Mouse (Mus musculus) testis, adult 2 months (tissue): ENCODE data around the gene Rassf7. TPM values are rescaled to one million over a fixed set of nuclear protein-coding genes. Genes with fewer than 3 reads are reported as not detected.
"Not testable (repeated sequence)": the region's sequence is repeated elsewhere in the genome, so short reads cannot be mapped to it uniquely, and the experiment has no call there.

Source experiments
- H3K27ac ChIP-seq: fragments of 200-500 bp; 2 replicates; pipeline ENCODE4 v1.5.1; 2012; ENCODE audit warnings: low read depth, low read length; ENCODE audit not compliant: control insufficient read depth, insufficient read depth
- H3K27me3 ChIP-seq: fragments of 200-500 bp; 2 replicates; pipeline ENCODE4 v1.6.1; 2012; ENCODE audit warnings: mild to moderate bottlenecking, low read length, moderate library complexity; ENCODE audit not compliant: control insufficient read depth, insufficient read depth
- H3K36me3 ChIP-seq: fragments of 200-500 bp; 2 replicates; pipeline ENCODE4 v1.6.1; 2012; ENCODE audit warnings: mild to moderate bottlenecking, low read length; ENCODE audit not compliant: control insufficient read depth, insufficient read depth
- H3K4me1 ChIP-seq: fragments of 200-500 bp; 2 replicates; pipeline ENCODE4 v1.6.1; 2012; ENCODE audit warnings: low read length; ENCODE audit not compliant: control insufficient read depth, insufficient read depth
- H3K4me3 ChIP-seq: fragments of 200-500 bp; 2 replicates; pipeline ENCODE4 v1.5.1; 2012; ENCODE audit warnings: low read depth, mild to moderate bottlenecking, low read length, moderate library complexity, mixed read lengths; ENCODE audit not compliant: control insufficient read depth
- CTCF ChIP-seq: fragments of 200-500 bp; IDR thresholded peaks from 2 replicates; pipeline ENCODE4 v1.5.1; 2012; ENCODE audit warnings: low read depth, mild to moderate bottlenecking, inconsistent platforms, low read length, moderate library complexity; ENCODE audit not compliant: control insufficient read depth, insufficient read depth, insufficient replicate concordance
- POLR2A ChIP-seq: fragments of 200-500 bp; IDR thresholded peaks from 2 replicates; pipeline ENCODE4 v1.6.1; 2012; ENCODE audit warnings: low read depth, mild to moderate bottlenecking, inconsistent platforms, low read length, moderate library complexity; ENCODE audit not compliant: control insufficient read depth
- polyA plus RNA-seq: library from polyadenylated mRNA; depleted of rRNA; stranded (reverse); fragments of >200 nt; gene quantifications from 2 replicates; pipeline ENCODE4 v1.2.3, GENCODE M21; 2012

Gene Rassf7
- polyA plus RNA-seq, 1 experiment: 33.5 TPM

- H3K4me1 ChIP-seq: peaks cover 5% of the 10 kb centered on the region
- H3K27ac ChIP-seq: peak overlapping the region; percentile 99
- H3K4me3 ChIP-seq: peak overlapping the region; percentile 97
- H3K36me3 ChIP-seq: peaks cover 2% of the 10 kb centered on the region; the same call in 1 of the 2 replicates
- no peak for TF ChIP-seq CTCF
- no peak for TF ChIP-seq POLR2A
- H3K27me3 ChIP-seq: no peaks in the 10 kb centered on the region
These were observed 12.1 kb downstream of the Rassf7 start for GRCm38 (mm10) chr7:141227796-141228195.

- H3K36me3 ChIP-seq: peaks cover 2% of the 10 kb centered on the region; the same call in 1 of the 2 replicates
- H3K27me3 ChIP-seq: no peaks in the 10 kb centered on the region
- peaks cover 5% of the 10 kb centered on the region for H3K4me1 ChIP-seq
- peak within 1 kb of the TSS; percentile 97 for H3K4me3 ChIP-seq
- peak within 1 kb of the TSS; percentile 99 for H3K27ac ChIP-seq
- TF ChIP-seq POLR2A: peak; percentile 86
- peak; percentile 96 for TF ChIP-seq CTCF
These were observed 12.8 kb downstream of the Rassf7 start, which contains the start of gene Phrf1 for GRCm38 (mm10) chr7:141228279-141229067. Gene Phrf1, plus strand, starts transcription at chr7:141228784.

DNA sequence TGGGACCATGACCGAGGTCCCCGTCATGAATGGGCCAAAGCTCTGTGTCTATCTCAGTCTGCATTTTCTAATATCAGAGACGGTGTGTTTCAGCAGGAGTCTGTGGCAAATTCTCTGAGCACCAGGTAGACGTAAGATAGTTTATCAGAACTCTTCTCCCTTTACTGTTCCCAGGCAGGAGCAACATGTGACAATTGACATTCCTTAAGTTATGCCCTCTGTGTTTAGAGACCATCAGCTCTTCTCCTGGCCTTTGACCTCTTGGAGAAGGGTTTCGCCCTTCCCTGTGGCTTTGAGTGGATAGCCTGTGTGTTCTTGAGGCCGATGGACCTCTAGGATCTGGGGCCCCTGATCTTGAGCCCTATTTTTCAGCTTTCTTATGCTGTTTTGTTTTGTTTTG lies 14.0 kb downstream of the Rassf7 start:
- no peak for TF ChIP-seq POLR2A
- TF ChIP-seq CTCF: no peak
- Histone ChIP-seq H3K4me1 (peaks cover 5% of the 10 kb centered on the region), H3K4me3 (peak overlapping the region; percentile 97), H3K27ac (peak overlapping the region; percentile 99; the same call in 1 of the 2 replicates), H3K27me3 (no peaks in the 10 kb centered on the region), H3K36me3 (peaks cover 2% of the 10 kb centered on the region; the same call in 1 of the 2 replicates)

DNA sequence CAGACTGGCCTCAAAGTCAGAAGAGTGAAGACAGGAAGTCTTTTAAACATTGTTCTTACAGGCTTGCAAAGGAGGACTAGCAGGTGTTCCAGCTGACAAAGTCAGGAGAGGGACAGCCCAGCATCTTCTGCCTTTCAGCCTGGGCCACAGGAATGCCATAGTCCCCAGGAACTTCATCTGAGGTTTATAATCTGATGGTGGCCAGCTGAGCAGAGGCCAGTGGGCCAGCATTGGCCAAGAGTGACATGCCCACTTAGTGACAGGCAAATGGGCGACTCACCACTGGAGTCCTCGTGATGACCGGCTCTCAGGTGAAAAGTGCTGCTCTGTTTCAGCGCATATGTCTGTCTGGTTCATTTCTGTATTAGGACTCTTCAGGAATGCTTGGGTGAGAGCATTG lies 14.9 kb downstream of the Rassf7 start:
- Histone ChIP-seq H3K27ac (no peak overlapping the region), H3K36me3 (peaks cover 3% of the 10 kb centered on the region), H3K4me1 (peaks cover 5% of the 10 kb centered on the region), H3K27me3 (no peaks in the 10 kb centered on the region), H3K4me3 (no peak overlapping the region)
- TF ChIP-seq CTCF: no peak
- TF ChIP-seq POLR2A: no peak

DNA sequence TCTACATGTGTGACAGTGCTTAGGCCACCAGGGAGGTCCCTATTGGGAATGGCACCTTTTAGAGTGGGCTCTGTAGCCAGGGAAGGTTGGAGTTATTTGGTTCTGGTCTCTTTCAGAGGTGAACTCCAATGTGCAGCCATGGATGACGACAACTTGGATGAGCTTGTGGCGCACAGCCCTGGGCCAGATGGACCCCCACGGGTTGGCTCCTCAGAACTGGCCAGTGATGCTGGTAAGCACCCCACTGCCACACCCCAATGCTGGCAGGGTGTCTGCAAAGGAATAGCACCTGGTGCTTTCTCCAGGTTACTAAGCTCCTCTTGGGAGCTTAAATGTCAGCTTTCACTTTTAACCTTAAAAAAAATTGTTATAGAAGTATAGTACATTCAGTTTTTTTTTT lies 15.5 kb downstream of the Rassf7 start:
- H3K36me3 ChIP-seq: peaks cover 3% of the 10 kb centered on the region
- no peaks in the 10 kb centered on the region for H3K27me3 ChIP-seq
- H3K4me1 ChIP-seq: peaks cover 5% of the 10 kb centered on the region
- H3K27ac ChIP-seq: no peak overlapping the region
- H3K4me3 ChIP-seq: no peak overlapping the region
- TF ChIP-seq POLR2A (no peak), CTCF (no peak)

- H3K4me1 ChIP-seq: peaks cover 5% of the 10 kb centered on the region
- no peaks in the 10 kb centered on the region for H3K27me3 ChIP-seq
- H3K36me3 ChIP-seq: peaks cover 3% of the 10 kb centered on the region
- no peak overlapping the region for H3K4me3 ChIP-seq
- TF ChIP-seq CTCF (no peak), POLR2A (no peak)
- no peak overlapping the region for H3K27ac ChIP-seq
These were observed 15.9 kb downstream of the Rassf7 start for GRCm38 (mm10) chr7:141231551-141231950.

DNA sequence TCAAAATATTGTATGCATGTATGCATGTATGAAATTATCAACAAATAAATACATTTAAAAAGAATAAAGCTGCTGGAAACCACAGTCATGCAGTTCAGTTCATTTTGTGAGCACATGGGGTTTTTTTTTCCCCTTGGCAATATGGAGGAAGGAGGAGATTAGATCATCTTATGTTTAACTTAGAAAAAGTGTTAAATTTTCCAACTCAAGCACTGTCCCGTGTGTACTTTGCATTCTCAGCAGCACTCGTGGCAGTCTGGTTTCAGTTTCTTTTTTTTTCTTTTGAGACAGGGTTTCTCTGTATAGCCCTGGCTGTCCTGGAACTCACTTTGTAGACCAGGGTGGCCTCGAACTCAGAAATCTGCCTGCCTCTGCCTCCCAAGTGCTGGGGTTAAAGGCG lies 34.8 kb downstream of the Rassf7 start:
- H3K4me3 ChIP-seq, H3K36me3 ChIP-seq, H3K27ac ChIP-seq, H3K4me1 ChIP-seq, H3K27me3 ChIP-seq: not testable (repeated sequence)
